Mouse (Mus musculus) ovary, adult 18-20 months (tissue): ENCODE results near the gene Spata33.
A peak's percentile ranks its signal among the peaks of the same experiment; 100 is the strongest.
"Not testable (repeated sequence)": the region's sequence is repeated elsewhere in the genome, so short reads cannot be mapped to it uniquely, and the experiment has no call there.

Experiments
- DNase-seq: peaks from one replicate; pipeline ENCODE4 v3.0.0; 2022; ENCODE audit warnings: low spot score, mixed read lengths

The Spata33 gene

GRCm38 (mm10) chr8:123212321-123213117 is at the start of gene Spata33, which contains the start of gene Chmp1a:
Gene Spata33 (plus strand): TSS chr8:123212832.
Gene Chmp1a (minus strand): TSS chr8:123212763.
- peak; percentile 95 for DNase-seq

- DNase-seq: no peak
Measured at GRCm38 (mm10) chr8:123181391-123181790, 31.2 kb upstream of the Spata33 start.

GRCm38 (mm10) chr8:123185566-123186409 is 26.8 kb upstream of the Spata33 start, which contains the start of gene Dpep1:
Gene Dpep1 (plus strand): TSS chr8:123186242.
- peak; percentile 22 for DNase-seq

- no peak for DNase-seq
Measured at GRCm38 (mm10) chr8:123188006-123188405, 24.6 kb upstream of the Spata33 start.

GRCm38 (mm10) chr8:123188841-123189240 is 23.8 kb upstream of the Spata33 start:
- no peak for DNase-seq

- peak; percentile 57 for DNase-seq
Measured at GRCm38 (mm10) chr8:123190678-123191077, 22.0 kb upstream of the Spata33 start.

- DNase-seq: no peak
Measured at GRCm38 (mm10) chr8:123191908-123192307, 20.7 kb upstream of the Spata33 start.

GRCm38 (mm10) chr8:123193771-123194170 is 18.9 kb upstream of the Spata33 start:
- no peak for DNase-seq

GRCm38 (mm10) chr8:123197016-123197415 is 15.6 kb upstream of the Spata33 start:
- DNase-seq: not testable (repeated sequence)

- DNase-seq: no peak
Measured at GRCm38 (mm10) chr8:123199864-123200263, 12.8 kb upstream of the Spata33 start.

- no peak for DNase-seq
Measured at GRCm38 (mm10) chr8:123202288-123202687, 10.3 kb upstream of the Spata33 start.

GRCm38 (mm10) chr8:123203571-123203970 is 9.1 kb upstream of the Spata33 start:
- no peak for DNase-seq

GRCm38 (mm10) chr8:123211876-123212275 is 756 bp upstream of the Spata33 start:
- no peak for DNase-seq

GRCm38 (mm10) chr8:123213118-123213772 is 613 bp downstream of the Spata33 start:
- DNase-seq: no peak

GRCm38 (mm10) chr8:123215430-123215829 is 2.8 kb downstream of the Spata33 start:
- DNase-seq: no peak

- no peak for DNase-seq
Measured at GRCm38 (mm10) chr8:123220917-123221316, 8.3 kb downstream of the Spata33 start.

GRCm38 (mm10) chr8:123224278-123225266 is 11.9 kb downstream of the Spata33 start, which contains the start of gene Cdk10:
Gene Cdk10 (plus strand): TSS chr8:123224842.
- DNase-seq: peak; percentile 88

GRCm38 (mm10) chr8:123228416-123228815 is 15.8 kb downstream of the Spata33 start:
- no peak for DNase-seq

GRCm38 (mm10) chr8:123230326-123230725 is 17.7 kb downstream of the Spata33 start:
- DNase-seq: not testable (repeated sequence)

- no peak for DNase-seq
Measured at GRCm38 (mm10) chr8:123231742-123232141, 19.1 kb downstream of the Spata33 start.

GRCm38 (mm10) chr8:123232553-123232952 is 19.9 kb downstream of the Spata33 start:
- DNase-seq: no peak
